Mouse (Mus musculus) urinary bladder, adult 2 months (tissue): ENCODE measurements around the gene Chchd5. TPM values are rescaled to one million over a fixed set of nuclear protein-coding genes. Genes with fewer than 3 reads are reported as not detected.

Experiments
- DNase-seq: peaks from one replicate; pipeline ENCODE4 v3.0.0; 2022; ENCODE audit warnings: low spot score
- polyA plus RNA-seq: library from polyadenylated mRNA; depleted of rRNA; stranded (reverse); fragments of >200 nt; gene quantifications from 2 replicates; pipeline ENCODE4 v1.2.3, GENCODE M21; 2012; rRNA removed

The Chchd5 gene
- polyA plus RNA-seq, 1 experiment: 19.4 TPM

- DNase-seq: no peak
Observed at GRCm38 (mm10) chr2:129152751-129153150, 23.3 kb downstream of the Chchd5 start.

GRCm38 (mm10) chr2:129164815-129165214 is 35.3 kb downstream of the Chchd5 start:
- no peak for DNase-seq

GRCm38 (mm10) chr2:129166466-129167463 is 37.3 kb downstream of the Chchd5 start:
- no peak for DNase-seq

- DNase-seq: no peak
Observed at GRCm38 (mm10) chr2:129173386-129173785, 43.9 kb downstream of the Chchd5 start.

GRCm38 (mm10) chr2:129174474-129174873 is 45.0 kb downstream of the Chchd5 start:
- no peak for DNase-seq

GRCm38 (mm10) chr2:129175636-129176035 is 46.1 kb downstream of the Chchd5 start:
- DNase-seq: no peak

GRCm38 (mm10) chr2:129176676-129177420 is 47.3 kb downstream of the Chchd5 start:
- no peak for DNase-seq

- DNase-seq: no peak
Observed at GRCm38 (mm10) chr2:129177661-129178060, 48.2 kb downstream of the Chchd5 start.

- no peak for DNase-seq
Observed at GRCm38 (mm10) chr2:129178182-129178908, 48.8 kb downstream of the Chchd5 start.

- DNase-seq: no peak
Observed at GRCm38 (mm10) chr2:129179946-129180853, 50.7 kb downstream of the Chchd5 start.

GRCm38 (mm10) chr2:129181509-129181908 is 52.0 kb downstream of the Chchd5 start:
- no peak for DNase-seq

- no peak for DNase-seq
Observed at GRCm38 (mm10) chr2:129182412-129182811, 52.9 kb downstream of the Chchd5 start.

- no peak for DNase-seq
Observed at GRCm38 (mm10) chr2:129183561-129184031, 54.1 kb downstream of the Chchd5 start.

Other genes with a start within 250 kb of the Chchd5 start
- 4.1 and 4.2 TPM in 2 replicates for gene Zc3h8, start 185.6 kb upstream of the Chchd5 start, polyA plus RNA-seq
- gene Zc3h6, start 162.3 kb upstream of the Chchd5 start, polyA plus RNA-seq: 2.4 and 4.6 TPM in 2 replicates
- 3.8 and 4.0 TPM in 2 replicates for gene Gm10762, start 162.0 kb upstream of the Chchd5 start, polyA plus RNA-seq
- 0.13 and 0.17 TPM in 2 replicates for gene Vinac1, start 81.5 kb upstream of the Chchd5 start, polyA plus RNA-seq
- 10.1 and 12.0 TPM in 2 replicates for gene Ttl, start 63.8 kb upstream of the Chchd5 start, polyA plus RNA-seq
- gene Polr1b, start 28.7 kb upstream of the Chchd5 start, polyA plus RNA-seq: 18.3 and 19.1 TPM in 2 replicates
- gene Slc20a1, start 69.1 kb downstream of the Chchd5 start, polyA plus RNA-seq: 26.0 and 34.4 TPM in 2 replicates
- gene Ckap2l, start 167.5 kb downstream of the Chchd5 start, polyA plus RNA-seq: 0.52 and 1.4 TPM in 2 replicates
- gene Il1a, start 180.3 kb downstream of the Chchd5 start, polyA plus RNA-seq: not detected in 2 replicates
- gene Il1b, start 241.4 kb downstream of the Chchd5 start, polyA plus RNA-seq: 0.28 and 0.49 TPM in 2 replicates